Mouse (Mus musculus): Measurements from ENCODE around the gene Morc4. TPM values are rescaled to one million over a fixed set of nuclear protein-coding genes. Genes with fewer than 3 reads are reported as not detected.

Morc4 gene
- polyA plus RNA-seq, 1 experiment: 9.6 TPM

- Histone ChIP-seq H3ac (ENCODE audit: control insufficient read depth, insufficient read length) (no peak overlapping the region), H3K4me2 (ENCODE audit: low read depth) (no peak overlapping the region), H3K27me3 (ENCODE audit: control insufficient read depth, insufficient read depth, insufficient read length) (no peaks in the 10 kb centered on the region), H3K79me2 (ENCODE audit: control insufficient read depth, insufficient read depth) (no peaks in the 10 kb centered on the region), H3K36me3 (ENCODE audit: control insufficient read depth, insufficient read depth) (no peaks in the 10 kb centered on the region), H3K4me3 (no peak overlapping the region)
- no peak for TF ChIP-seq TCF12 (IDR thresholded peaks at IDR 0.05; ENCODE audit: insufficient read depth, poor library complexity, severe bottlenecking)
- no peak for TF ChIP-seq POLR2AphosphoS2 (IDR thresholded peaks at IDR 0.05; ENCODE audit: insufficient read length, low read depth)
Observed at GRCm38 (mm10) chrX:139877936-139878335, 6.5 kb upstream of the Morc4 start.

GRCm38 (mm10) chrX:139877105-139877504 is 5.6 kb upstream of the Morc4 start:
- H3ac ChIP-seq (ENCODE audit: control insufficient read depth, insufficient read length): no peak overlapping the region
- H3K36me3 ChIP-seq (ENCODE audit: control insufficient read depth, insufficient read depth): no peaks in the 10 kb centered on the region
- H3K4me2 ChIP-seq (ENCODE audit: low read depth): no peak overlapping the region
- H3K27me3 ChIP-seq (ENCODE audit: control insufficient read depth, insufficient read depth, insufficient read length): no peaks in the 10 kb centered on the region
- TF ChIP-seq MAX (IDR thresholded peaks at IDR 0.05; ENCODE audit: low read depth) (no peak), POLR2A (IDR thresholded peaks at IDR 0.05; ENCODE audit: insufficient read length, low read depth) (no peak), TCF12 (IDR thresholded peaks at IDR 0.05; ENCODE audit: insufficient read depth, poor library complexity, severe bottlenecking) (no peak), REST (IDR thresholded peaks at IDR 0.05; ENCODE audit: insufficient read depth, insufficient read length) (no peak), USF1 (IDR thresholded peaks at IDR 0.05; ENCODE audit: low read depth) (no peak), SRF (IDR thresholded peaks at IDR 0.05; ENCODE audit: control insufficient read depth, insufficient read length, low read depth) (no peak), MYOD1 (IDR thresholded peaks at IDR 0.05; ENCODE audit: control insufficient read depth in 1 of 3, insufficient read length in 2 of 3, low read depth in 2 of 3) (no peak), CEBPB (IDR thresholded peaks at IDR 0.05; ENCODE audit: insufficient read depth, poor library complexity, severe bottlenecking) (no peak), POLR2AphosphoS2 (IDR thresholded peaks at IDR 0.05; ENCODE audit: insufficient read length, low read depth) (no peak), TCF3 (IDR thresholded peaks at IDR 0.05; ENCODE audit: insufficient read length, low read depth) (no peak), E2F4 (IDR thresholded peaks at IDR 0.05; ENCODE audit: insufficient read depth) (no peak), MYOG (IDR thresholded peaks at IDR 0.05; ENCODE audit: control insufficient read depth in 1 of 3, insufficient read depth in 1 of 3, insufficient read length in 2 of 3, low read depth in 2 of 3) (no peak)
- H3K79me2 ChIP-seq (ENCODE audit: control insufficient read depth, insufficient read depth): no peaks in the 10 kb centered on the region
- H3K4me3 ChIP-seq: no peak overlapping the region

DNA sequence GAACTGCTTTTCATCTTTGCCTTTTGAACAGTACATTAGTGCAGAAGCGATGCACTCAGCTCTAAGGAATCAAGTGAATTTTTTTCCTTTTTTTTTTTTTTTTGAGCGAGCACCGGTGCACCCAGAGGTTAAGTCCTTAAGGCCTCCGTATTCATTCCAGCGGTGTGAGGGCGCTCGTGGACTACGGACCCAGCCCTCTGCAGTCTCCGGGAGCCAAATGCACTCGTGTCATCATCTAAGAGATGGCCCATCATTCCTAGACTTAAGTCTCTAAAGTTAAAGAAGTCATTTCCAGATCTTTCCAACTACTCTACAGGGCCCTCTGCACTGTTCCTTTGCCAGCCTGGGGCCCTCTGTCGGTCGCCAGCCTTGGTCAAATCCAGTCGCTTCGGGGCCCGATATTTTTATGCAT is 1.2 kb downstream of the Morc4 start:
- Histone ChIP-seq H3K27me3 (ENCODE audit: control insufficient read depth, insufficient read depth, insufficient read length) (no peaks in the 10 kb centered on the region), H3K36me3 (ENCODE audit: control insufficient read depth, insufficient read depth) (no peaks in the 10 kb centered on the region), H3K4me3 (peak overlapping the region; percentile 24), H3ac (ENCODE audit: control insufficient read depth, insufficient read length) (peak overlapping the region; percentile 51), H3K79me2 (ENCODE audit: control insufficient read depth, insufficient read depth) (no peaks in the 10 kb centered on the region), H3K4me2 (ENCODE audit: low read depth) (peak overlapping the region; percentile 52)
- no peak for TF ChIP-seq E2F4 (IDR thresholded peaks at IDR 0.05; ENCODE audit: insufficient read depth)
- no peak for TF ChIP-seq POLR2AphosphoS2 (IDR thresholded peaks at IDR 0.05; ENCODE audit: insufficient read length, low read depth)
- TF ChIP-seq POLR2A (IDR thresholded peaks at IDR 0.05; ENCODE audit: insufficient read length, low read depth): no peak
- TF ChIP-seq CEBPB (IDR thresholded peaks at IDR 0.05; ENCODE audit: insufficient read depth, poor library complexity, severe bottlenecking): no peak

DNA sequence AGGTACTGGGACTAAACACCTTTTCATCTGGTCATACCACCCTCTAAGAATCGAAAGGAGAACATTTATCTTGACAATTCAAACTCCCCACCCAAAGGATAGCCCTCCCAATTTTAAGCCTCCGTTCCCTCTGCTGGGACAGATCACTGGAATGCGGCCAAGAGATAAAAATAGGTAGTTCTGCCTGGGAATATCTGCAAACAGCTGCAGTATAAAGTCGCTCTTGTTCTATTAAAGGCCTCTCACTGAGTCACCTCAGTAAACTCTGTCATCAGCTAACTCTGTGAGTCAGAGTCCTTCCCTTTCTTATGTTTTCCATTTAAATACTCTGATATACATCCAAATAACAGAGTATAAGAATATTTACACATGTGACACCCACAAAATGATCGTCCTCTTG is 12.1 kb downstream of the Morc4 start:
- Histone ChIP-seq H3K36me3 (ENCODE audit: control insufficient read depth, insufficient read depth) (no peaks in the 10 kb centered on the region), H3K4me3 (no peak overlapping the region), H3K4me2 (ENCODE audit: low read depth) (peak overlapping the region; percentile 48), H3K27me3 (ENCODE audit: control insufficient read depth, insufficient read depth, insufficient read length) (no peaks in the 10 kb centered on the region), H3K79me2 (ENCODE audit: control insufficient read depth, insufficient read depth) (no peaks in the 10 kb centered on the region), H3ac (ENCODE audit: control insufficient read depth, insufficient read length) (no peak overlapping the region)
- peak in 2 of 3 experiments; percentile 26 to 40 for TF ChIP-seq MYOD1 (IDR thresholded peaks at IDR 0.05; ENCODE audit: control insufficient read depth in 1 of 3, insufficient read length in 2 of 3, low read depth in 2 of 3)
- TF ChIP-seq MYOG (IDR thresholded peaks at IDR 0.05; ENCODE audit: control insufficient read depth in 1 of 3, insufficient read depth in 1 of 3, insufficient read length in 2 of 3, low read depth in 2 of 3): peak in 1 of 3 experiments; percentile 21
- no peak for TF ChIP-seq SRF (IDR thresholded peaks at IDR 0.05; ENCODE audit: control insufficient read depth, insufficient read length, low read depth)
- TF ChIP-seq TCF3 (IDR thresholded peaks at IDR 0.05; ENCODE audit: insufficient read length, low read depth): no peak
- TF ChIP-seq E2F4 (IDR thresholded peaks at IDR 0.05; ENCODE audit: insufficient read depth): no peak
- no peak for TF ChIP-seq CEBPB (IDR thresholded peaks at IDR 0.05; ENCODE audit: insufficient read depth, poor library complexity, severe bottlenecking)
- TF ChIP-seq POLR2AphosphoS2 (IDR thresholded peaks at IDR 0.05; ENCODE audit: insufficient read length, low read depth): no peak
- TF ChIP-seq TCF12 (IDR thresholded peaks at IDR 0.05; ENCODE audit: insufficient read depth, poor library complexity, severe bottlenecking): no peak
- TF ChIP-seq MAX (IDR thresholded peaks at IDR 0.05; ENCODE audit: low read depth): no peak

GRCm38 (mm10) chrX:139854795-139855194 is 16.7 kb downstream of the Morc4 start:
- Histone ChIP-seq H3ac (ENCODE audit: control insufficient read depth, insufficient read length) (no peak overlapping the region), H3K4me2 (ENCODE audit: low read depth) (no peak overlapping the region), H3K79me2 (ENCODE audit: control insufficient read depth, insufficient read depth) (no peaks in the 10 kb centered on the region), H3K27me3 (ENCODE audit: control insufficient read depth, insufficient read depth, insufficient read length) (no peaks in the 10 kb centered on the region), H3K4me3 (no peak overlapping the region), H3K36me3 (ENCODE audit: control insufficient read depth, insufficient read depth) (no peaks in the 10 kb centered on the region)
- no peak for TF ChIP-seq POLR2A (IDR thresholded peaks at IDR 0.05; ENCODE audit: insufficient read length, low read depth)

GRCm38 (mm10) chrX:139841091-139841490 is 30.4 kb downstream of the Morc4 start:
- no peak for TF ChIP-seq E2F4 (IDR thresholded peaks at IDR 0.05; ENCODE audit: insufficient read depth)
- no peak for TF ChIP-seq MYOD1 (IDR thresholded peaks at IDR 0.05; ENCODE audit: control insufficient read depth in 1 of 3, insufficient read length in 2 of 3, low read depth in 2 of 3)
- no peak for TF ChIP-seq MAX (IDR thresholded peaks at IDR 0.05; ENCODE audit: low read depth)
- TF ChIP-seq CEBPB (IDR thresholded peaks at IDR 0.05; ENCODE audit: insufficient read depth, poor library complexity, severe bottlenecking): no peak
- no peak for TF ChIP-seq TCF12 (IDR thresholded peaks at IDR 0.05; ENCODE audit: insufficient read depth, poor library complexity, severe bottlenecking)
- no peak for TF ChIP-seq REST (IDR thresholded peaks at IDR 0.05; ENCODE audit: insufficient read depth, insufficient read length)
- TF ChIP-seq TCF3 (IDR thresholded peaks at IDR 0.05; ENCODE audit: insufficient read length, low read depth): no peak
- no peak for TF ChIP-seq POLR2A (IDR thresholded peaks at IDR 0.05; ENCODE audit: insufficient read length, low read depth)
- no peak for TF ChIP-seq MYOG (IDR thresholded peaks at IDR 0.05; ENCODE audit: control insufficient read depth in 1 of 3, insufficient read depth in 1 of 3, insufficient read length in 2 of 3, low read depth in 2 of 3)
- TF ChIP-seq SRF (IDR thresholded peaks at IDR 0.05; ENCODE audit: control insufficient read depth, insufficient read length, low read depth): no peak
- no peak for TF ChIP-seq USF1 (IDR thresholded peaks at IDR 0.05; ENCODE audit: low read depth)
- TF ChIP-seq POLR2AphosphoS2 (IDR thresholded peaks at IDR 0.05; ENCODE audit: insufficient read length, low read depth): no peak
- no peaks in the 10 kb centered on the region for H3K27me3 ChIP-seq (ENCODE audit: control insufficient read depth, insufficient read depth, insufficient read length)
- no peak overlapping the region for H3ac ChIP-seq (ENCODE audit: control insufficient read depth, insufficient read length)
- no peak overlapping the region for H3K4me2 ChIP-seq (ENCODE audit: low read depth)
- no peaks in the 10 kb centered on the region for H3K36me3 ChIP-seq (ENCODE audit: control insufficient read depth, insufficient read depth)
- H3K4me3 ChIP-seq: no peak overlapping the region
- H3K79me2 ChIP-seq (ENCODE audit: control insufficient read depth, insufficient read depth): no peaks in the 10 kb centered on the region
